Mouse (Mus musculus): Measurements from ENCODE around the gene Samd5.

DNA sequence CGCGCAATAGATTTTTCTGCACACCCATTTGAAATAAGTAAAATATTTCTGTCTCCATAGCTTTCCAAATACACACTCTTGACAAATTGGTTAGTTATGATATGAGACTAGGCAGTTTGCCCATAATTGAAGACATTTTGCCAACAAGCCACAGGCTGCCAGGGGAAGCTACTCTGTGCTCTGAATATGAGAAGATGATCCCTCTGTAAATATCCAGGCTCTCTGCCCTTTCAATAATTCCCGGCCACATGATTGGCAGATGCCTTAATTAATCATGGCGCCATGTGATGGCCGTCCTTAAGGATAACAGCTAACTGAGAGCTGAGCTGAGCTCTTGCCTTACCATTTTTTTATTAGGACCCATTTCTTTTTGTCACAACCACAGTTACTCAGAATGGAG lies 69.4 kb downstream of the Samd5 start:
- TF ChIP-seq CTCF (IDR thresholded peaks at IDR 0.05; ENCODE audit: insufficient read depth, low read depth, low read length), result no peak
- no peak for TF ChIP-seq POLR2A (IDR thresholded peaks at IDR 0.05; ENCODE audit: insufficient read depth, low read depth, low read length)

Measured in olfactory bulb, adult 2 months (tissue).